Comparison of ENCODE assay signal across 19 mouse cellular contexts in genomic region chr5:58747684-58748083, GRCm38 (mm10).
DNase-seq lines count a peak whose midpoint lies in the region; ATAC-seq and TF ChIP-seq lines count a peak whose summit lies in the region.
"Had no signal": no experiment of that assay in that cellular context is flagged by ENCODE, and none has a peak within 500 bp of the region (broad histone marks: within the 10 kb centered on the region; RNA-seq: fewer than 3 reads in every experiment).

No protein-coding gene starts in this region.

- no peak overlapping the region for H3K27ac ChIP-seq in midbrain, embryonic 10.5 days (replicated peaks)
- H3K27ac ChIP-seq in neural tube, embryonic 12.5 days = no peak overlapping the region
- H3K27ac ChIP-seq in gastrocnemius, adult 2 months = no peak overlapping the region
- H3K27ac ChIP-seq: forebrain, embryonic 10.5 days; heart, embryonic 10.5 days; macrophage had no signal

- intact Hi-C loops in gastrocnemius, adult 2 months (cut with DNase I) = no loop called here

- peak; percentile 43 for DNase-seq in brain, embryonic 14.5 days (ENCODE audit: low read depth)
- peak; percentile 14 for DNase-seq in embryo, embryonic 9.5 days (ENCODE audit: extremely low spot score)
- peak; percentile 11 for DNase-seq in midbrain, embryonic 10.5 days (ENCODE audit: low spot score)
- DNase-seq in gastrocnemius, adult 2 months = no peak
- DNase-seq in spleen, postnatal 36 days (ENCODE audit: low spot score in 2 of 2) = no peak
- DNase-seq in lung, adult 18-20 months = no peak
- DNase-seq: cerebellum, postnatal 14 days; heart, postnatal 14 days; layer of hippocampus, postnatal 36 days; lung, embryonic 14.5 days; right cerebral cortex, postnatal 14 days had no signal

- peaks cover 10% of the 10 kb centered on the region for H3K4me1 ChIP-seq in midbrain, embryonic 10.5 days
- peaks cover 5% of the 10 kb centered on the region; the same call in 1 of the 2 replicates for H3K4me1 ChIP-seq in neural tube, embryonic 12.5 days
- H3K4me1 ChIP-seq: heart, embryonic 10.5 days had no signal

- no peak for TF ChIP-seq CTCF in brain, embryonic 14.5 days (IDR thresholded peaks at IDR 0.05; ENCODE audit: borderline replicate concordance, extremely low read depth, insufficient read depth, insufficient read length)
- no peak for TF ChIP-seq CTCF in gastrocnemius, adult 2 months (IDR thresholded peaks at IDR 0.05)

- peak overlapping the region; percentile 18; the same call in 1 of the 2 replicates for H3K4me2 ChIP-seq in neural tube, embryonic 12.5 days (replicated peaks)
- H3K4me2 ChIP-seq: liver, embryonic 11.5 days; lung, embryonic 14.5 days had no signal

- no peak for ATAC-seq in neural tube, embryonic 12.5 days (ENCODE audit: low FRiP score, low read depth)
- ATAC-seq: CD4-positive, CD25-positive, alpha-beta regulatory T cell, adult 4 months; intestine, embryonic 16.5 days had no signal

- no peak overlapping the region for H3K9ac ChIP-seq in neural tube, embryonic 12.5 days
- H3K9ac ChIP-seq: lung, embryonic 14.5 days had no signal

- no peak for TF ChIP-seq POLR2A in brain, embryonic 14.5 days (IDR thresholded peaks at IDR 0.05; ENCODE audit: borderline replicate concordance, extremely low read depth, insufficient read depth, insufficient read length, poor library complexity, severe bottlenecking)

- 17% methylated on average over 6 of the region's 6 CpGs for WGBS in midbrain, embryonic 10.5 days
- 12% methylated on average over 6 of the region's 6 CpGs for WGBS in neural tube, embryonic 12.5 days

- H3K9me3 ChIP-seq in midbrain, embryonic 10.5 days (replicated peaks) = no peaks in the 10 kb centered on the region
- no peaks in the 10 kb centered on the region for H3K9me3 ChIP-seq in neural tube, embryonic 12.5 days
- H3K9me3 ChIP-seq: forebrain, embryonic 10.5 days; G1E; heart, embryonic 10.5 days had no signal

- H3K4me3 ChIP-seq in midbrain, embryonic 10.5 days = no peak overlapping the region
- no peak overlapping the region for H3K4me3 ChIP-seq in neural tube, embryonic 12.5 days
- no peak overlapping the region for H3K4me3 ChIP-seq in gastrocnemius, adult 2 months
- H3K4me3 ChIP-seq: forebrain, embryonic 10.5 days; heart, embryonic 10.5 days had no signal

- no peaks in the 10 kb centered on the region for H3K36me3 ChIP-seq in midbrain, embryonic 10.5 days
- H3K36me3 ChIP-seq in neural tube, embryonic 12.5 days = no peaks in the 10 kb centered on the region
- H3K36me3 ChIP-seq: forebrain, embryonic 10.5 days; G1E; heart, embryonic 10.5 days had no signal

- no peaks in the 10 kb centered on the region for H3K27me3 ChIP-seq in midbrain, embryonic 10.5 days (ENCODE audit: low read depth, poor library complexity, severe bottlenecking)
- no peaks in the 10 kb centered on the region for H3K27me3 ChIP-seq in neural tube, embryonic 12.5 days (replicated peaks)

Comparison
In these comparisons a context has a peak if more than half of its experiments do, and no peak if none do; other contexts are left out.
1. DNase-seq: peak in brain, embryonic 14.5 days (single experiment), embryo, embryonic 9.5 days (single experiment) and midbrain, embryonic 10.5 days (single experiment); none in gastrocnemius, adult 2 months (single experiment), spleen, postnatal 36 days (0 of 2) and lung, adult 18-20 months (0 of 2).